Mouse (Mus musculus): ENCODE measurements around the gene Lrrd1. TPM values are rescaled to one million over a fixed set of nuclear protein-coding genes. Genes with fewer than 3 reads are reported as not detected.

Lrrd1 gene
- total RNA-seq, 2 experiments from 2014 or later, result 0.12 TPM; not detected in 1

Other genes with a start within 250 kb of the Lrrd1 start
- 18.6 and 34.9 TPM in 2 replicates for gene Pex1, start 249.1 kb upstream of the Lrrd1 start, total RNA-seq (2015)
- 17.3 and 19.4 TPM in 2 replicates for gene Pex1, start 249.1 kb upstream of the Lrrd1 start, total RNA-seq (2017)
- 13.0 and 15.4 TPM in 2 replicates for gene Rbm48, start 248.6 kb upstream of the Lrrd1 start, total RNA-seq (2015)
- gene Rbm48, start 248.6 kb upstream of the Lrrd1 start, total RNA-seq (2017), result 27.4 and 32.4 TPM in 2 replicates
- not detected in 2 replicates for gene Tmbim7, start 194.0 kb upstream of the Lrrd1 start, total RNA-seq (2015)
- 0.68 TPM in 1 of 2 replicates, not detected in the other for gene Tmbim7, start 194.0 kb upstream of the Lrrd1 start, total RNA-seq (2017)
- 112 and 131 TPM in 2 replicates for gene Gatad1, start 188.0 kb upstream of the Lrrd1 start, total RNA-seq (2015)
- gene Gatad1, start 188.0 kb upstream of the Lrrd1 start, total RNA-seq (2017), result 179 and 200 TPM in 2 replicates
- gene Ankib1, start 42.2 kb upstream of the Lrrd1 start, total RNA-seq (2015), result 22.9 and 25.9 TPM in 2 replicates
- gene Ankib1, start 42.2 kb upstream of the Lrrd1 start, total RNA-seq (2017), result 31.0 and 34.5 TPM in 2 replicates
- 50.4 and 69.6 TPM in 2 replicates for gene Krit1, start 42.0 kb upstream of the Lrrd1 start, total RNA-seq (2015)
- gene Krit1, start 42.0 kb upstream of the Lrrd1 start, total RNA-seq (2017), result 40.6 and 61.2 TPM in 2 replicates
- gene Mterf1a, start 48.8 kb downstream of the Lrrd1 start, total RNA-seq (2015), result 7.6 and 8.1 TPM in 2 replicates
- 10.3 and 17.3 TPM in 2 replicates for gene Mterf1a, start 48.8 kb downstream of the Lrrd1 start, total RNA-seq (2017)
- 46.3 and 53.6 TPM in 2 replicates for gene Akap9, start 82.9 kb downstream of the Lrrd1 start, total RNA-seq (2015)
- gene Akap9, start 82.9 kb downstream of the Lrrd1 start, total RNA-seq (2017), result 41.9 and 64.1 TPM in 2 replicates